Mouse (Mus musculus): ENCODE data around the gene Sdk1. TPM values are rescaled to one million over a fixed set of nuclear protein-coding genes. Genes with fewer than 3 reads are reported as not detected.

Gene Sdk1
- polyA plus RNA-seq, 1 experiment from 2014 or later, result 2.7 TPM

DNA sequence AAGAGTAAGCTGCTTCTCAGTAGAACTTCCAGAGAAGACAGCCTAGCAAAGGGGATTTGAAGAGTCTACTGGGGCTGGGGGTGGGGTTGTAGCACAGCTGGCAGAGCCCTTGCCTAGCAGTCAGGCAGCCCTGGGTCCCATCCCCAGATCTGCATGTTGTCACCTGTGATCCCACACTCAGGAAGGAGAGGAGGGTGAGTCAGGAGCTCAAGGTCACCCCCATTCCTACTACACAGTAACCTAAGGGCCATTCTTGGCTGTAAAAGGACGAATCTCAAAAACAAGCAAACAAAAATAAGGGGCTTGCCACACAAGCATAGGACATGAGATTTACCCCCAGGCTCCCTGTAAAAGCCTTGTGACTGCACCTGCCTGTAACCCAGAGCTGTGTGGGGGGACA lies 435.1 kb downstream of the Sdk1 start:
- no peaks in the 10 kb centered on the region for H3K36me3 ChIP-seq
- whole genome bisulfite sequencing, result 72% methylated on average over 1 of the region's 1 CpGs
- ATAC-seq (ENCODE audit: low FRiP score, low read depth), result no peak

DNA sequence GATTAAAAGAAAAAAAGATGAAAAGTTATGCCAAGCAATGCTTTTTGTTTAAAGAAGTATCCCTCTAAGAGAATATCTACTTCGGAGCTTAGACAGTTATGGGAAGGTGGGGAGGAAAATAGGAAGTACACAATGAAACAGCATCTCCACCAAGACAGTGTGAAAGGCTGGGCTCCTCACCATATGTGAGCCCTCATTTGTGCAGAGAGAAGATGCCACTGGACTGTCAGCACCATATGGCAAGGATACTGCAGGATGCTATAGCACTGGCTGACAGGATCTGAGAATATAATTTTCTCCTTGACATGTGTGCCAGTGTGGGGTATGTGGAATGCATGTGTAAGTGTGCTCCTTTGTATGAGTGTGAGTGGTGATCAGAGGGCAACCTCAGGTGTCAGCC lies 435.7 kb downstream of the Sdk1 start:
- Histone ChIP-seq H3K9me3 (no peaks in the 10 kb centered on the region), H3K27me3 (no peaks in the 10 kb centered on the region), H3K36me3 (no peaks in the 10 kb centered on the region), H3K9ac (no peak overlapping the region), H3K4me2 (replicated peaks) (no peak overlapping the region), H3K4me1 (no peaks in the 10 kb centered on the region), H3K4me3 (no peak overlapping the region), H3K27ac (no peak overlapping the region)
- 91% methylated on average over 1 of the region's 1 CpGs for WGBS
- ATAC-seq (ENCODE audit: low FRiP score, low read depth), result no peak

More for the DNA sequence above, 435.1 kb downstream of the Sdk1 start:
- no peaks in the 10 kb centered on the region for H3K9me3 ChIP-seq
- no peaks in the 10 kb centered on the region for H3K27me3 ChIP-seq
- H3K4me1 ChIP-seq, result no peaks in the 10 kb centered on the region
- no peak overlapping the region for H3K4me3 ChIP-seq
- H3K9ac ChIP-seq, result no peak overlapping the region
- H3K4me2 ChIP-seq (replicated peaks), result no peak overlapping the region
- no peak overlapping the region for H3K27ac ChIP-seq

DNA sequence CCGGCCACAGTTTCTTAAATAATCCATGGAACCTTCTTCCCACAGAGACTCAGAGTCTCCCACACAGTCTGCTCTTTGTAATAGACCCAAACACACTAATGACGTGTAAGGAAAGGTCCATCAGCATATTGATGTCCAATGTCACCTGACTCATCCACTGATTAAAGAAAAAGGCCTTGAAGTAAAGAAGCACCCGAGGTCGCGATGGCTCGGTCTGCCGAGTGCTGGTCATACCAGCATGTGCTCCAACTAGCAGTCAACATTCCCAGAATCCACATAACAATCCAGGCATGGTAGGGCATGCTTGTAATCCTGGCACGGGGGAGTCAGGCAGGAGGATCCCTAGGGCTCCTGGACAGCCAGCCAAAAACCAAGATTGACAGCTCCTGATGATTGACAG lies 436.6 kb downstream of the Sdk1 start:
- no peak for ATAC-seq (ENCODE audit: low FRiP score, low read depth)
- no peaks in the 10 kb centered on the region for H3K36me3 ChIP-seq
- H3K9ac ChIP-seq, result no peak overlapping the region
- no peaks in the 10 kb centered on the region for H3K4me1 ChIP-seq
- H3K9me3 ChIP-seq, result no peaks in the 10 kb centered on the region
- no peak overlapping the region for H3K4me2 ChIP-seq (replicated peaks)
- 91% methylated on average over 8 of the region's 8 CpGs for WGBS
- H3K4me3 ChIP-seq, result no peak overlapping the region
- H3K27me3 ChIP-seq, result no peaks in the 10 kb centered on the region
- no peak overlapping the region for H3K27ac ChIP-seq

DNA sequence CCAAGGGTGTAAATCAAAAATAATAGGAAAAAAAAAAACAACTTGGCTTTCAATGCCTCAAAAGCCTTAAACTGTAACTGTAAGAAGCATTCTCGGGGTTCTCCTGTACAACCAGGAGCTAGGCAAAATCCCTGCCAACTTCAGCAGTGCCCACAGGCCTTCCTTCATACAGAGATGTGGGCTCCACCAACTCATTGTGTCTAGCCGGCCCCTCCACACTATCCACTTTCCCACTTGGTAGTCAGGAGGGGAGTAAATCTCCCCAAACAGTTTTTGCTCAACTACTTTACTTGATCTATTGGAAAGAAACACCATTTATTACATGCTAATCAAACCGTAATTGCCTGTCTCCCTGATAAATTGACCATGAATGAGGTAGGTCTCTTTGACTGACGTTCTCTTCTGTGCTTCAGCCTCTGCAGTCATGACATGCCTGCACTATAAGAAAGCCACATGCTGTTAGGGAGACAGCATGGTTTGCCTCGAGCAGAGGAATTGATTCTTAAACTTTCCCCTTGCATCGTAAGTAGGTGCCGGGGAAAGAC lies 445.7 kb downstream of the Sdk1 start:
- no peak overlapping the region for H3K9ac ChIP-seq
- no peaks in the 10 kb centered on the region for H3K9me3 ChIP-seq
- H3K4me2 ChIP-seq (replicated peaks), result no peak overlapping the region
- no peak overlapping the region for H3K27ac ChIP-seq
- H3K4me3 ChIP-seq, result no peak overlapping the region
- ATAC-seq (ENCODE audit: low FRiP score, low read depth), result no peak
- H3K4me1 ChIP-seq, result peaks cover 4% of the 10 kb centered on the region; the same call in 1 of the 2 replicates
- H3K27me3 ChIP-seq, result no peaks in the 10 kb centered on the region
- 64% methylated on average over 7 of the region's 7 CpGs for WGBS
- no peaks in the 10 kb centered on the region for H3K36me3 ChIP-seq

DNA sequence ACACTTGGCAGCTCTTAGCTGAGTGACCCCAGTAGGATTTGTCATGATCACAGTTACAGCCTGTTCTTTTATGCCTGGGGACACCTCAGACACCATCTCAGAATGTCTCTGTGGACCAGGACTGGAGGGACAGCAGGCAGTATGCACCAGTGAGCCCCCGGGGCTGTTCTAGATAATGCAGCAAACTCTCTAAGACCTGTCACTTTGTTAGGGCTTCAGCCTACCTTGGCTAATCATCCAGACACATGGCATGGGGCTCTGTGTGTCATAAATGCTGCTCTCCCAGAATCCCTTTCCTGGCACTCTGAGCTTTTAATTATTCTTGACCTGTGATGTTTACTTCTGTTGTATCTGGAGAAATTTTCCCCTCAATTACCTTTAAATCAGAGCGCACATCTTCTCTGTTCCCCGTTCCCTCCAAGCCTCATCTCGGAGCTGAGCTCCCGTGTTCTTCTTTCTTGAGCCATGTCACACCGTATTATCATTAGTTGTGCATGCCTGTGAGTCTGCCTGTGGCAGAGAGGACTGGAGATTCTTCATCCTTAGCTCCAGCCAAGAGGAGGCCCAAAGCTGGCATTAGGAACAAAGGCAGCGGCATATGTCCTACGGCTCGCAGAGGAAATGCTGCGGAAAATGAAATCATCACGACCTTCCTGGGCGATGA lies 448.3 kb downstream of the Sdk1 start:
- no peaks in the 10 kb centered on the region for H3K27me3 ChIP-seq
- H3K4me1 ChIP-seq, result peaks cover 17% of the 10 kb centered on the region
- 90% methylated on average over 12 of the region's 12 CpGs for WGBS
- H3K9ac ChIP-seq, result no peak overlapping the region
- H3K4me2 ChIP-seq (replicated peaks), result no peak overlapping the region
- H3K9me3 ChIP-seq, result no peaks in the 10 kb centered on the region
- no peak overlapping the region for H3K4me3 ChIP-seq
- no peaks in the 10 kb centered on the region for H3K36me3 ChIP-seq
- no peak for ATAC-seq (ENCODE audit: low FRiP score, low read depth)
- no peak overlapping the region for H3K27ac ChIP-seq

DNA sequence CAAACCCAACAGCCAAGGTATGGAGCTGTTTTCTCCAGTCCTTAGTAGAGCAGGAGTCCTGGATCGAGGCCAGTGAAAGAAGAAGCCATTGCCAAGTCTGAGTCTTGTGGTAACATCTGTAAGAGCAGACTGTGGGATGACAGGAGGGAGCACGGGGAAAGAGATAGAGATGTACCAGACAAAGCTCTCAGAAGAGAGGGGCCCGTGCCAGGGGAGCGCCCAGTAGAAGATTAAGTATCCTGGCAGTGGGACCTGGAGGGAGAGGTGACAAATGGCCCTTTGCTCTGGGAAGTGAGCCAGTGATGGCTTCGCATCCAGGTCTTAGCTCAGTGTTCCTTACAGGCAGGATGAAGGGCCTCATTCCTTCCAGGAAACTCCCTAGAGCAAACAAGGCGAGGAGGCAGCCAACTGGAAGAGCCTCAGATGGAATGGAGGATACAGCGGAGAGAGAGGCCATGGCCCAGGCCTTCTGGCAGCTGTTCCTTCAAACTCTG lies 450.2 kb downstream of the Sdk1 start:
- H3K27me3 ChIP-seq, result no peaks in the 10 kb centered on the region
- no peak overlapping the region for H3K4me3 ChIP-seq
- no peak overlapping the region for H3K27ac ChIP-seq
- no peaks in the 10 kb centered on the region for H3K36me3 ChIP-seq
- 72% methylated on average over 7 of the region's 7 CpGs for WGBS
- no peak overlapping the region for H3K9ac ChIP-seq
- ATAC-seq (ENCODE audit: low FRiP score, low read depth), result peak; percentile 65; the same call in 1 of the 2 replicates
- no peaks in the 10 kb centered on the region for H3K9me3 ChIP-seq
- peaks cover 15% of the 10 kb centered on the region for H3K4me1 ChIP-seq
- H3K4me2 ChIP-seq (replicated peaks), result no peak overlapping the region

DNA sequence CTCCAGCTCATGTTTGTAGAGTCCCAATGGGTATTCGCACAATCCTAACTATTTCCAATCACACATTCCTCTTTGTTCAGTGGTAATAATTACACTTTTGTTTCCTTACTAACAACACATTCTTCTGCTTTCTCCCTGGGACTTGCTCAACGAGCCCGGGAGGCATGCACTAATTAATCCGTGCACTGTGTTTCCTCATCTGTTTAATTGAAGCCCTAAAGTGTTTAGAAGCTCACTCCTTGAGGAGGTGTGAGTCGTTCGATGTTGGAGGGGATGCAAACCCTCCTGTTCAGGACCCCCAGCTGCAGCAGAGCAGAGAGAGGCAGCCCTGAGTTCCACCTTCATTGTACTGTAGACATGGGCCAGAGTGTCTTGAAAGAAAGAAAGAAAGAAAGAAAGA lies 452.4 kb downstream of the Sdk1 start:
- WGBS, result 26% methylated on average over 6 of the region's 6 CpGs

DNA sequence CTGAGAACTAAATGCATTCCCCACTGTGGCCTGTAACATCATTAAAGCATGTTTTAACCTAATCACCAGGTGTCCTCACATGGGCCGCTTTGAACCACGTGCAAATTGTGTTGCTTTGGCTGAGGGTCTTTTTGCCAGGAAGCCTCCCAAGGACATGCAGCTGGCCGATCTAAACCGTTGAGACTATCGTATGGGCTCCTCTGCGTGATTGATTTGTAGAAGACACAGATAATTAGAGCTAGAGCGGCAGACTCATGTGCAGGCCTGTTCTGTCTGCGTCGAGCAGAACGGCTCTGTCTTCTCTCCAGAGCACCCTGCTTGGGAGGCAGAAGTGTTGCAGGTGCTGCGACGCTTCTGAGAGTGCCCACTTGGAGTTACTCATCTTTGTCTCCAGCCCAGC lies 453.6 kb downstream of the Sdk1 start:
- no peak overlapping the region for H3K9ac ChIP-seq
- peaks cover 15% of the 10 kb centered on the region for H3K4me1 ChIP-seq
- no peaks in the 10 kb centered on the region for H3K36me3 ChIP-seq
- no peak overlapping the region for H3K4me3 ChIP-seq
- no peaks in the 10 kb centered on the region for H3K9me3 ChIP-seq
- no peaks in the 10 kb centered on the region for H3K27me3 ChIP-seq
- ATAC-seq (ENCODE audit: low FRiP score, low read depth), result no peak
- no peak overlapping the region for H3K4me2 ChIP-seq (replicated peaks)
- H3K27ac ChIP-seq, result no peak overlapping the region
- 37% methylated on average over 12 of the region's 12 CpGs for WGBS

More for the DNA sequence above, 452.4 kb downstream of the Sdk1 start:
- Histone ChIP-seq H3K4me2 (replicated peaks) (no peak overlapping the region; the same call in 1 of the 2 replicates), H3K4me1 (peaks cover 15% of the 10 kb centered on the region), H3K9me3 (no peaks in the 10 kb centered on the region), H3K9ac (no peak overlapping the region), H3K4me3 (no peak overlapping the region), H3K36me3 (no peaks in the 10 kb centered on the region), H3K27ac (no peak overlapping the region), H3K27me3 (no peaks in the 10 kb centered on the region)
- ATAC-seq (ENCODE audit: low FRiP score, low read depth), result no peak

DNA sequence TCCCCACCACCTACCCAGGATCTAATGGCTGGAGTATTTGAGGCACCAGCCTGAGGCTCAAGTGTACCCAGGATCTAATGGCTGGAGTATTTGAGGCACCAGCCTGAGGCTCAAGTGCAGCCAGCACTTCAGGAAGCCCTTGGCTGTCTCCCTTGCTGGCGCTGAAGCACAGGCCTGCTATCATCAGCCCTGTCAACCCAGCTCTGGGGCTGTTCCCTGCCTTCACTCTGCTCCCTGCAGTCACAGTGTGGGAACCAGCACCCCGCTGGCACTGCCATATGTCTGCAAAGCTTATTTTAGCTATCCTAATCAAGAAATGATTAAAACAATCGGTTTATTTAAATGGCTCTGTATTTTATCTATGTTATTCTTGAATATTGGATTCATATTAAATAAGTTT lies 457.1 kb downstream of the Sdk1 start:
- no peak overlapping the region for H3K4me2 ChIP-seq (replicated peaks)
- no peak for ATAC-seq (ENCODE audit: low FRiP score, low read depth)
- H3K9me3 ChIP-seq, result no peaks in the 10 kb centered on the region
- 63% methylated on average over 3 of the region's 3 CpGs for WGBS
- peaks cover 9% of the 10 kb centered on the region for H3K4me1 ChIP-seq
- H3K36me3 ChIP-seq, result no peaks in the 10 kb centered on the region
- H3K27me3 ChIP-seq, result no peaks in the 10 kb centered on the region
- no peak overlapping the region for H3K9ac ChIP-seq
- no peak overlapping the region for H3K27ac ChIP-seq
- H3K4me3 ChIP-seq, result no peak overlapping the region

DNA sequence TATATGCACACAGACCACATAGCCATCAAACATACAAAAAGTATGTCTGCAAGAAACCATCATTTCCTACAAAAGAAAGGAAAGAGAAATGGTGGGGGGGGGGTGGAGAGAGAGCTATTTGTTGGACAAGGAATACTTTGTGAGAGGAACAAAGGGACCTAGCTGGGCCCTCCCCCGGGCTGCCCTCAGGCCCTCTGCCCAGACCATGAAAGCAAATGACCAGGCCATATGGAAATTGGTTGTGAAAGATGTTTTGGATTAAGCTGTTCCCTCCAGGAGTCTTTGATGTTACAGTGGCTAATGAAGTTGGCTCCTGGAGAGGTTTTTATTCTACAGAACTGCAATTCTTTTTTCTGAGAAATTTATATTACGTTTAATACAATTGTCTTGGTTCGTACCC lies 479.5 kb downstream of the Sdk1 start:
- H3K27ac ChIP-seq, result no peak overlapping the region
- no peaks in the 10 kb centered on the region for H3K36me3 ChIP-seq
- 8% methylated on average over 3 of the region's 3 CpGs for WGBS
- no peak overlapping the region for H3K4me3 ChIP-seq
- H3K4me2 ChIP-seq (replicated peaks), result no peak overlapping the region
- no peak overlapping the region for H3K9ac ChIP-seq
- peaks cover 4% of the 10 kb centered on the region; the same call in 1 of the 2 replicates for H3K27me3 ChIP-seq
- H3K4me1 ChIP-seq, result 0 out of 2 replicates have a peak, but pooled peaks cover 6% of the 10 kb centered on the region
- no peak for ATAC-seq (ENCODE audit: low FRiP score, low read depth)
- no peaks in the 10 kb centered on the region for H3K9me3 ChIP-seq

DNA sequence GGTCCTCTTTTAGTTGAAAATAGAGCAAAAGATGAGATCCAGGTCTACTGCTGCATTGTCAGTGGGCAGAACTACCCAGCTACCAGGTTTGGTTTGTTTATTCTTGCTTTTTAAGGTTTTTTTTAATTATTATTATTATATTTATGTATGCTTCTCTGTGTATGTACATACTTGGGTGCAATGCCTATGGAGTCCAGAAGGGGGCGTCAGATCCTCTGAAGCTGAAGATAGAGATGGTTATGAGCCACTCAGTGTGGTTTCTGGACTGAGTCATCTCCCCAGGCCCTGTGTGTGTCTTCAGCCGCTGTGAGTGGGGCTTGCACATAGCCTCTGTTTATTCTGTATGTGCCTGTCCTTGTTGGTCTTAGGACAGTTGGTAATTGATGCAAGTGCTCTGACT lies 486.7 kb downstream of the Sdk1 start:
- Histone ChIP-seq H3K4me3 (no peak overlapping the region), H3K9ac (no peak overlapping the region), H3K27me3 (no peaks in the 10 kb centered on the region), H3K36me3 (no peaks in the 10 kb centered on the region), H3K4me1 (no peaks in the 10 kb centered on the region), H3K27ac (no peak overlapping the region), H3K4me2 (replicated peaks) (no peak overlapping the region), H3K9me3 (no peaks in the 10 kb centered on the region)
- WGBS, result 53% methylated on average over 2 of the region's 2 CpGs
- ATAC-seq (ENCODE audit: low FRiP score, low read depth), result no peak

DNA sequence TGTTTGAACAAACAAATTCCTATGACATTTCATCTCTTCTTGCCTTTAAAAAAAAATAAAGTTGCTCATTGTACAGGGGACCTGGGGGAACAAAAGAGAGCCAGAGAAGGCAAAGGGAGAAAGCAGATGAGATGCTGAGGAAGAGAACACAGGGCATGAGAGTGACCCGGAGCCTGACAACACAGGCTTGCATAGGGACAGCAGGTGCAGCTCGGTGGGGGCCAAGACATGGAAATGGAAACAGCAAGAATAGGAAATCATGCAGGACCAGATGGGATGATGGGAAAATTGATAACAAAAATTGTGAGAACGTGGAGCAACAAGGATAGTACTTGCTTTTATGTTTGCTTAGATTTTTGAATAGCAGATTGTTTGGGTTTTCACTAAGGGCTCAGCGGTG lies 488.7 kb downstream of the Sdk1 start:
- Histone ChIP-seq H3K4me3 (no peak overlapping the region), H3K9me3 (no peaks in the 10 kb centered on the region), H3K9ac (no peak overlapping the region), H3K4me1 (no peaks in the 10 kb centered on the region), H3K27me3 (no peaks in the 10 kb centered on the region), H3K36me3 (no peaks in the 10 kb centered on the region), H3K4me2 (replicated peaks) (no peak overlapping the region), H3K27ac (no peak overlapping the region)
- WGBS, result 78% methylated on average over 4 of the region's 4 CpGs
- ATAC-seq (ENCODE audit: low FRiP score, low read depth), result no peak

DNA sequence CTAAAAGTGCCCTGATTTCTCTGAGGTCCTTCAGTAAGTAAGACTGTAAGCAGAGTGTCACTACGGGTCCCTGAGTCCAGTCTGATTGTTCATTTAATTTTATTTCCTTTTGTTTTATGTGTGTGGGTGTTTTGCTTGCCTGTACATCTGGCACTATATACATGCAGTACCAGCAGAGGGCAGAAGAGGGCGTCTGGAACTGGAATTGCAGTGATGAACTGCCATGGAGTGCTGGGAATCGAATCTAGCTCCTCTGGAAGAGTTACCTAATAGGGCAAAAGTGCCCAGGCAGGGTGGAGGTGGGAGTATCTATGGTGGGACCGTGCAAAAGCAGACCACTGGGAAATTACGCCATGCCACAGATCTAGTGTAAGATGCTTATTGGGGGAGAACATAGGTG lies 497.4 kb downstream of the Sdk1 start:
- no peak overlapping the region for H3K4me2 ChIP-seq (replicated peaks)
- peaks cover 6% of the 10 kb centered on the region for H3K9me3 ChIP-seq
- no peaks in the 10 kb centered on the region for H3K36me3 ChIP-seq
- no peak overlapping the region for H3K9ac ChIP-seq
- no peaks in the 10 kb centered on the region for H3K27me3 ChIP-seq
- 77% methylated on average over 5 of the region's 5 CpGs for WGBS
- no peak overlapping the region for H3K27ac ChIP-seq
- H3K4me3 ChIP-seq, result no peak overlapping the region
- ATAC-seq (ENCODE audit: low FRiP score, low read depth), result no peak
- no peaks in the 10 kb centered on the region for H3K4me1 ChIP-seq
